Mouse (Mus musculus): ENCODE data around the gene Brd7. TPM values are rescaled to one million over a fixed set of nuclear protein-coding genes. Genes with fewer than 3 reads are reported as not detected.

The Brd7 gene
- polyA plus RNA-seq, 1 experiment, result 27.9 TPM

GRCm38 (mm10) chr8:88359959-88360358, 2.0 kb downstream of the Brd7 start:
- 66% methylated on average over 2 of the region's 2 CpGs for WGBS
- no peak for DNase-seq (ENCODE audit: low read depth, low spot score)

- no peak for DNase-seq (ENCODE audit: low read depth, low spot score)
- 74% methylated on average over 5 of the region's 5 CpGs for WGBS
These were observed 4.0 kb downstream of the Brd7 start for GRCm38 (mm10) chr8:88357946-88358345.

- no peak for DNase-seq (ENCODE audit: low read depth, low spot score)
- 63% methylated on average over 5 of the region's 5 CpGs for WGBS
These were observed 4.6 kb downstream of the Brd7 start for GRCm38 (mm10) chr8:88357226-88357933.

DNA sequence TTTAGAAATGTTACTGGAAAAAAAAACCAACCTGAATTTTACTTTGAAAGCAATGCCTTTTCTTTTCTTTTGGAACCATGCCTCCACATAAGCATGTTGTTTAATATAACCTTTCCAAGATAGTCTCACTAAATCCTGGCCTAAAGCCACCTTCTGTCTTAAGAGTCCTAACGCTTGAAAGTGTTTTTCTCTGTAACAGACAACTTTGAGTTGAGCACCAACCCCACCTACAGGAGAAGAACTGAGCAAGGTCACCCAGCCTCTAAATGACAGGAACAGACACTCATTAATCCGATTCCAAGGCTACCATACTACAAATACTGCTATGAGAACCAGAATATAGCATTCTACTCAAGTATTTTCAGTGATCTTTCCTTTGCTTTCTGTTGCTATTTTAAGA, 12.9 kb downstream of the Brd7 start:
- 53% methylated on average over 2 of the region's 2 CpGs for WGBS
- no peak for DNase-seq (ENCODE audit: low read depth, low spot score)

GRCm38 (mm10) chr8:88342026-88342425, 20.0 kb downstream of the Brd7 start:
- no peak for DNase-seq (ENCODE audit: low read depth, low spot score)
- WGBS, result 74% methylated on average over 4 of the region's 4 CpGs

DNA sequence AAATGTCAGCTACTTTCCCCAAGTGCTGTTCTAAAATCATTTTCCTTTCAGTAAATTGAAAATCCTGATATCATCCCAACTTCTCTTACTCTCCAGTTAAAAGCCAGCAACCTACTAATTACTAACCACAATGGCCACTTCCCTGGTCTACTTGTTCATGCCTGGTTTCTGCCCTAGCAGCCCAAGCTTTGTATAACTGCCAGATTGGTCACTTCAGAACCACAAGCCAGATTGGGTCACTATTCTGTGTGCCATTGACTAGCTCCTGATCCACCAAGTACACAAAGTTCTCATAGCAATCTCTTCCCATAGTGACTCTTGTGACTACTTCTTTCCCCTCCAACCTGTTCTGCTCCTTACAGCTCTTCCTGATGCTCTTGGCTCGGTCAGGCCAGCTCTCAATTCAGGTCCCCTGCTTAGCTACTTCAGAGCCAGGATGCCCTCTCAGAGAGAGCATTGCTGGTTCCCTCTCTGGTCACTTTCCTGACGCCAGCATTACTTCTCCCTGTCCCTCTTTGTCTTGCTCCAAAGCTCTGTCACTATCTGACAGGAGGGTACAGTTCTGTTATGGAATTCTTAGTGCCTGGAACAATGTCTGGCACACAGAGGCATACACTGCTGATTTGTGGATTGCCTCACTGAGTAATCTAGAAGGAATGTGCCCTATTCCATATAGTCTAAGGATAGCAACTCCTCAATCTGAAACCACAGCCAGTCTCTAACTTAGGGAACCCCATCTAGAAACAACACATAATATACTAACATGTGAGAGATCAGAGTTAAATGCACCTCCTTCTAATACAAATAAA, 21.9 kb downstream of the Brd7 start:
- DNase-seq (ENCODE audit: low read depth, low spot score), result no peak
- WGBS, result 79% methylated on average over 2 of the region's 2 CpGs

DNA sequence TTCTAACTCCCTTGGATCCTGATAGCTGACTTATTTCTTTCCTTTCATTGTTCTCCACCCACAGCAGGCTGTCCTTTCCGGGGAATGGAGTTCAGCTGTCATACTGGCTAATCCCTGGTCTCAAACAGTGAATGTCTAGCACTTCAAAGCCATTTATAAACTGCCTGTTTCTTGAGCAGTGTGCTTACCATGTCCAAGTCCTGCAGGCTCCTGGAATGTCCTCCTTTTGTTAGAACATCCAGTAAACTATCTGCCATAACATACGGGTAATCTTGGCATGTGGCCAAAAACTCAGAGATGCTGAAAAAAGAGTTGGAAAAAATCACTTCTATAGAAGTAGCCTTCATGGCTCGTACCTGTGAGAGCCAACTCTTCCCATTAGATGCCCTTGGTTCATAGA, 22.8 kb downstream of the Brd7 start:
- DNase-seq (ENCODE audit: low read depth, low spot score), result no peak
- 59% methylated on average over 3 of the region's 3 CpGs for WGBS

- 77% methylated on average over 3 of the region's 3 CpGs for WGBS
These were observed 27.0 kb downstream of the Brd7 start for GRCm38 (mm10) chr8:88334975-88335374.

GRCm38 (mm10) chr8:88334384-88334783, 27.6 kb downstream of the Brd7 start:
- WGBS, result 90% methylated on average over 2 of the region's 2 CpGs
- no peak for DNase-seq (ENCODE audit: low read depth, low spot score)

More at GRCm38 (mm10) chr8:88334975-88335374, 27.0 kb downstream of the Brd7 start:
- DNase-seq (ENCODE audit: low read depth, low spot score), result no peak

GRCm38 (mm10) chr8:88330816-88331215, 31.2 kb downstream of the Brd7 start:
- 95% methylated on average over 3 of the region's 3 CpGs for WGBS
- DNase-seq (ENCODE audit: low read depth, low spot score), result no peak

DNA sequence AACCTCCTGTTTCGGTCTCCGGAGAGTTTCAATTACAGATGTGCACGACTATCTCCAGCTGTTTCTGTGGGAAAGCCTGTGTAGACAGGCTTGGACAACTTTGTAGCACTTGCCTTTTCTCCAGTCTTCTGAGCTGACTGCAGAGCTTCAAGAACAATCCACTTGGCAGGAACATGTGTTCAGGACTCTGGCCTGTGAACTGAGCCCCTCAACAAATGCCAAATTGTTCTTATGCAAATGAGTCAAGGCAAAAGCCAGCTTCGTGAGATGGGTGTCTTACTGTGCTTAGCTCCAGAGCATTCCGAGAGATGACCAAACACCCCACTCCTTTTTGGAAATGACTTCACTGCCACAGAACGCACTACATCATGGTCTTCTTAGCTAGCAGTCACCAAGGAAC, 33.3 kb downstream of the Brd7 start:
- DNase-seq (ENCODE audit: low read depth, low spot score), result no peak
- WGBS, result 84% methylated on average over 6 of the region's 6 CpGs

DNA sequence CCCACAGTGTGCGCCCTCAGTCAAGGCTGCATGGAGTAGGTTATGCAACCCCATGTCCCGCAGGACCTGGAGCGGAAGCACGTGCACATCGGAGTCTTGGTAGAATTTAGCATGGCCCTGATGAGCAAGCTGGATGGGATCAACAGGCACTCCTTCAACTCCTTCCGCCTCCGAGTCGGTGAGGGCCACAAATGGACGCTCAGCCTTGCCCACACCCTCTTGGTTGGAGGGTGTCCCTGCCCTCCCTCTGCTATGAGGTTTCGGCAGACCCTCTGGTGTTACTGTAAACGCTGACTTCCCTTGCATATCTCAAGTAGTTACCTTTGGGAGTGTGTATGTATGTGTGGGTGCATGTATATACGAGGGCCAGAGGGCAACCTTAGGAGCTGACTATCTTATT, 35.7 kb downstream of the Brd7 start:
- WGBS, result 97% methylated on average over 12 of the region's 12 CpGs
- no peak for DNase-seq (ENCODE audit: low read depth, low spot score)

- no peak for DNase-seq (ENCODE audit: low read depth, low spot score)
- 83% methylated on average over 5 of the region's 5 CpGs for WGBS
These were observed 36.2 kb downstream of the Brd7 start for GRCm38 (mm10) chr8:88325795-88326194.

GRCm38 (mm10) chr8:88325251-88325650, 36.7 kb downstream of the Brd7 start:
- DNase-seq (ENCODE audit: low read depth, low spot score), result no peak
- WGBS, result 61% methylated on average over 5 of the region's 5 CpGs

- WGBS, result 86% methylated on average over 11 of the region's 11 CpGs
These were observed 37.2 kb downstream of the Brd7 start for GRCm38 (mm10) chr8:88324760-88325159.

DNA sequence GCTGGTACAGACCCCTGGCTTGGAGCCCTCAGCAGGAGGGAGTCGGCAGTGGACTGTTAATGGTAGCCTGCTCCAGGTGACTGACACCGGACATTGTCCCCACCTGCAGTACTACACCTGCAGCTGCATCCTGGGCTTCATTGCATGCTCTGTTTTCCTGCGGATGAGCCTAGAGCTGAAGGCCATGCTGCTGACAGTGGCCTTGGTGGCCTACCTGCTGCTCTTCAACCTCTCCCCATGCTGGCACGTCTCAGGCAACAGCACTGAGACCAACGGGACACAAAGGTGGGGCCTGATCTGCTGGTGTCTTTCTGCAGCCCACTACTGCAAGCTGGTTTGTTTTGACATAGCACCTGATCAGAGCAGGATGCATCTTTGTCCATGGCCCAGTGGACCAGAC, 38.5 kb downstream of the Brd7 start:
- 73% methylated on average over 5 of the region's 5 CpGs for WGBS
- DNase-seq (ENCODE audit: low read depth, low spot score), result no peak

More at GRCm38 (mm10) chr8:88324760-88325159, 37.2 kb downstream of the Brd7 start:
- no peak for DNase-seq (ENCODE audit: low read depth, low spot score)

- no peak for DNase-seq (ENCODE audit: low read depth, low spot score)
- 83% methylated on average over 5 of the region's 5 CpGs for WGBS
These were observed 40.6 kb downstream of the Brd7 start for GRCm38 (mm10) chr8:88321387-88321786.

GRCm38 (mm10) chr8:88320134-88320533, 41.9 kb downstream of the Brd7 start:
- no peak for DNase-seq (ENCODE audit: low read depth, low spot score)
- WGBS, result 94% methylated on average over 6 of the region's 6 CpGs

DNA sequence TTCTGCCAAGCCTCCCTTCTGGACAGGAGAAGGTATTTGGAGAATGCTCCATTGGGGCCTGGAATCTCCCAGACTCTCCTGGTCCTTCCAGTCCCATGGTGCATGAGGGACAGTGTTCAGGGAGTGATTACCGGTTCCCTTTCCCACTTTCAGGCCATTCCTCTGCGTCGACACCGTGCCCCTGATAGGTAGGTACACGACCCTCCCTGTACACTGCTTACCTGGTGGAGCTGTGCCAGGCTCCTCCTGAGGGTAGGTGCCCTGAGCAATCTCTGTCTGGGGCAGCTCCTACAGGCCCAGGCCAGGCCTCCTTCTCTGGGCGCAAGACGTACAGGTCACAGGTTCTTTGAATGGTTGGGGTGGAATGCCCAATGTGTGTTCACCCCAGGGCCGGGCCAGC, 43.8 kb downstream of the Brd7 start:
- WGBS, result 86% methylated on average over 8 of the region's 8 CpGs
- DNase-seq (ENCODE audit: low read depth, low spot score), result no peak

GRCm38 (mm10) chr8:88317341-88317740, 44.7 kb downstream of the Brd7 start:
- 67% methylated on average over 5 of the region's 5 CpGs for WGBS
- DNase-seq (ENCODE audit: low read depth, low spot score), result no peak
